Mouse (Mus musculus) hematopoietic stem cell, adult 5-6 weeks (primary cell): ENCODE measurements around the gene Slc18a2. TPM values are rescaled to one million over a fixed set of nuclear protein-coding genes. Genes with fewer than 3 reads are reported as not detected.

ENCODE experiments used
- ATAC-seq, 2 experiments: fragments of 125-278 bp in 1 of 2; replicated peaks in 1 of 2; 2 replicates each; pipeline ENCODE4 v1.8.0; 2016 to 2017; ENCODE audit warnings: inconsistent platforms in 2 of 2, mild to moderate bottlenecking in 2 of 2, moderate number of reproducible peaks in 2 of 2, low read depth in 1 of 2, moderate TSS enrichment in 1 of 2; ENCODE audit not compliant: low FRiP score in 2 of 2, poor library complexity in 2 of 2, severe bottlenecking in 2 of 2, insufficient read depth in 1 of 2, low TSS enrichment in 1 of 2
- total RNA-seq: library from RNA; stranded (forward); fragments of 172-1452, 232-1000 nt; gene quantifications from 2 replicates; pipeline ENCODE4 v1.2.3, GENCODE M21; 2017

The Slc18a2 gene
- total RNA-seq, 1 experiment from 2014 or later: 29.2 TPM

DNA sequence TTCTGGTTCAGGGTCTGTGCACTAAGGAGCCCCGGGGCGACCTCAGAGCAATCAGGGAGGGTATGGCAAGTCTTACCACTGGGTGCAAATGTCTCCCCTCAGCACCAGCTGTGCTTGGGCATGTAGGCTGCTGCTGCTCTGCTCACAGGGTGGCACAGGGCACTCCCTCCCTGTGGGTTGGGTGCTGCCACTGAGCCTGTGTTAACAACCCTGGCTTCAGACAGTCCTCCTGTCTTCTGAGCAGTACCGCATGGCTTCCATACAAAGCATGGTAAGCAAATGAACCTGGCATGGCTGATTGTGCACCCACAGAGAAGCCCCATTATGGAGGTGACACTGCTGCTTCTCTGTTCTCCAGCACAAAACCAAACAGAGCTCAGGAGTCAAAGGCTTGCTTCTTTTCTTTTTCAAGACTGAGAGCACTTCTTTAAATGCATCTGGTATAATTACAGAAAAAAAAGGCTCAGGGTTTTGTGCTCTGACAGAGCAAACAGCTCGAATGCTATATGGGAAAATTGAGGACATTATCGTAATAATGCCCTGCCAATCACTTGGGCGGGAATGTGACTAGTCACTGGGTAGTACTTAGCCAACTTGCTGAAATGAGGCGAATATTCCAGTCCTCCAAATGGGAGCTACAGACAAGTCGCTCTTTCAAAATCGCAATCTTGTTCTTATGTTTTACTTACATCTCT lies 4.3 kb downstream of the Slc18a2 start:
- no peak for ATAC-seq

DNA sequence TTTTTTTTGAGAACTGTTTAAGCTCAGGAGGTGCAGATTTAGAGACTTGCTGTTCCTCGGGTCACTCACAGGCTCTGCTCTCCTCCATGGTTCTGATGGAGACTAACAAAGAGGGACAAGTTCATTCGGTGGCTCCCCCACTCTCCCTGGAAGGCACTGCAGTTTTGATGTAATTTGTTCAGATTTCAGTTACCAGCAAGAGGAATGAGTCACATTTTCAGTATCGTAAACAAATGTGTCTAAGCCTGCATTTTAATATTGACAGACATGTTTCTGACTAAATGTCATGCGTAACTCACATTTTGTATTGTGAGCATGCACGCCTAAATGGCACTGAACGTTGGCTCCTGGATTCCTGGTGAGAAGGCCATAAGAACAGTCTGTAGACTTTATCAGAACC lies 5.2 kb downstream of the Slc18a2 start:
- no peak for ATAC-seq

DNA sequence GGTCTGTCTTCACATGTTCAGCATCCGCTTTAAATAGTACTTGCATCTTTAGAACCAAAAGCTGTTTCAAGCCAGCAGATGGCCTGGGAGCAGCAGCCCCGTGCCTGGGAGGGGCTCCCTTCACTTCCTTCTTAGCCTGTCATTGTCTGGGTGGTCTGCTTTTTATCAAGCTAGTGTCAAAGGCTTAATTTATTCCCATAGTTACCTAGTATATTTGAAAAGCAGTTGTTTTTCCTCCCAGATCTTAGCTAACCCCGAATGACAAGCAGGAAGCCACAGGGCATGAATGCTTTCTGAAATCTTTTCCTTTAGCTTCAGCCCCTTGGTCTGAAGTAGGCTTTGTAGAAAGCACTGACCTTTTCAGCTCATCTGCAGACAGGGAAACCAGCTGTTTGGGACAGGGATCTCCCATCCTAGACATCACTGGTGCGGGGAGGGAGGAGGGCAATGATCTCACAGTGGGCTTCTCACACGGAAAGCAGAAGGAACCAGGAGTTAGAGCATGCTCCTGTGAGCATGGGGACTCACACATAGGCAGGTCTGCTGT lies 6.8 kb downstream of the Slc18a2 start:
- ATAC-seq: peak; percentile 29 to 46; a peak in 3 of 4 replicates

DNA sequence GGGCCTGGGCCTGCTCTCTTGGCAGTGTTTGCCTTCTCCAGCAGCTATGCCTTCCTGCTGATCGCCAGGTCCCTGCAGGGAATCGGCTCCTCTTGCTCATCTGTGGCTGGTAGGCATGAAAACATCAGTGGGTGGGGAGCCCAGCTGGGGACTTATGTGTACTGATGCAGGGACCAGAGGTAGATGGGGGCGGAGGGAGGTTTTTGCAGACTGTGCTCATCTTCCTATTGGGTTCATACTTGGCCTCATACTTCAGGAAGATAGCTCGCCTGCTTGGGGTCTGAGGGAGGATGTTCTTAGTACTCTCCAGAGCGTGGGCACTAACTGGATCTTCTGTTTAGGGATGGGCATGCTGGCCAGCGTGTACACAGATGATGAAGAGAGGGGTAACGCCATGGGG lies 12.5 kb downstream of the Slc18a2 start:
- ATAC-seq: no peak

DNA sequence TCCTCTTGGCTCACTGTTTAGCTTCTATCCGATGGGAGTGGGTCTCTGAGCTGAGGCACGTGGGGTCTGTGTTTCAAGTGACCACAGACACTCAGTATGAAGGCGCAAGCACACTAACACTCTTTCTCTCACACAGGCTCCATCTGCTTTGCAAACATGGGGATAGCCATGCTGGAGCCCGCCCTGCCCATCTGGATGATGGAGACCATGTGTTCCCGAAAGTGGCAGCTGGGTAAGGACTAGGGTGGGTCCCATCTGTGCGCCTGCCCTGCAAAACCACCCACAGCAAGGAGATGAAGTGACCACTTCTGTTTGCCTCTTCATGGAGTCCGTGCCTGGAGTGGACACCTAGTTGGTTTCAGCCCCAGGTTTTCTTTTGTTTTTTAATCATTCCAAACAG lies 15.7 kb downstream of the Slc18a2 start:
- no peak for ATAC-seq

DNA sequence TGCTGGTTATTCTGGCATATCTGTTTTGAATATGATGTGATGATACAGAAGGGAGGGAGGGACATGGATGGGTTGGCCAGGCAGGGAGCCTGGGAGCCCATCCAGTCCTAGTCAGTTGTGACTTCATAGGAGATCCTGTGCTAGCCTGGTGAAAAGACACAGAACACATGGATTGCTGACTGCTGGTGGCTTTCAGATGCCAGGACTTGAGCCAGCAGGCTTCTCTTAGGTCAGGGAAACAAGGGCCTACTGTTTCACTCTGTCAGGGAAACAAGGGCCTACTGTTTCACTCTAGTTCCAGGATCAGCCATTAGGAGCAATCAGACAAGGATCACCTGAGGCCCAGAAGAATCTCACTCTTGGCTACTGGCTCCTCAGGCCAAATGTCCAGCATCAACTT lies 20.1 kb downstream of the Slc18a2 start:
- ATAC-seq: no peak

DNA sequence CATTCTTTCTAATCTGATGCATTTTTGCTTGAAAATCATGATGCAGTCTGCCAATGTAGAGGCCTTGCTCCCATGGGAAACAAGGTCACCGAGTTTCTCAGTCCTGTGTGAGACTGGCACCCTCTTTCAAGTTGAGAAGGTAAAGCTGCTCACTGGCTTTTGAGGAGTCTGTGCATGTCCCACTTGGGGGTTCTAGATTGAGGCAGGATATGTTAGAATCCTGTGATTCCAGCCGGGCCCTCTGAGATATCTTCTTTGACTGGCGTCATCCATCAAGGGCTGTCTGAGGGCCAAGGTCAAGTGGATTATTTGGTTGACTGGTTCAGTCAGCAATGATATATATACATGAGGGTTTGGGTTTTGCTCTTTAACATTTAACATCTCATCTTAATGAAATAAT lies 21.3 kb downstream of the Slc18a2 start:
- no peak for ATAC-seq

DNA sequence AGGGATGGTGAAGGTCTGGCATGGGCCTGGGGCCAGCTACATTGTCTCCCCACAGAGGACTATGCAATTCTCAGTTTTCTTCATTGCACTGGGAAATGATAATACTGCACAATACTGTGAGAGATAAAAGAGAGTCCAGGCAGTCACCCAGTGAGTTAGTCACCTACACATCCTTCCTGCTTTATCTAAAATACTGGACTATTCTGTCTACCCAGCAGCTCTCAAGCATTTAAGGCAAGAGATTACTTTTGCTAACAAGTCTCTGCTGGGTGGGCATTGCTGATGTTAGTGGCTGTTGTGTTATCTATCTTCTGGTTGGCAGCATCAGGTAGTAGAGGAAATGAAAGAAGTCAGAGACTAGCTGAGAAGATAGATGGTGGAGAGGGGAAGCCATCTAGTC lies 28.3 kb downstream of the Slc18a2 start:
- ATAC-seq: no peak

DNA sequence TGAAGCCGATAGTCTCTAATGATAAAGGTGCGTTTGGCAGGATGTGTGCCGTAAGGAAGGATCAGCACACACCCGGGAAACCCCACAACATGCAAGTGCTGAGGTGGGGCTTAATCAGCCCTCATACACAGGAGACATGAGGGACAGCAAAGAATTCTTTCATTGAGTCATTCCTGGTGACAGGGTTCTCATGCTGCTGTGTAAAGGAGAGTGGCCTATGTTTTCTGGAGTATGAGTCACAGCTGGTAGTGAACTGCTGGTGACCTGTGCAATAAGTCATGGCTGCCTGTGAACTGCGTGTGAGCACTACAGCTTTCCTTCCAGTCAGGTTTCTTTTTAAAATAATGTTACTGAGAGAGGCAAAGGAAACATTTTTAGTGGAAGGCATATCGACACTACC lies 29.1 kb downstream of the Slc18a2 start:
- ATAC-seq: no peak

DNA sequence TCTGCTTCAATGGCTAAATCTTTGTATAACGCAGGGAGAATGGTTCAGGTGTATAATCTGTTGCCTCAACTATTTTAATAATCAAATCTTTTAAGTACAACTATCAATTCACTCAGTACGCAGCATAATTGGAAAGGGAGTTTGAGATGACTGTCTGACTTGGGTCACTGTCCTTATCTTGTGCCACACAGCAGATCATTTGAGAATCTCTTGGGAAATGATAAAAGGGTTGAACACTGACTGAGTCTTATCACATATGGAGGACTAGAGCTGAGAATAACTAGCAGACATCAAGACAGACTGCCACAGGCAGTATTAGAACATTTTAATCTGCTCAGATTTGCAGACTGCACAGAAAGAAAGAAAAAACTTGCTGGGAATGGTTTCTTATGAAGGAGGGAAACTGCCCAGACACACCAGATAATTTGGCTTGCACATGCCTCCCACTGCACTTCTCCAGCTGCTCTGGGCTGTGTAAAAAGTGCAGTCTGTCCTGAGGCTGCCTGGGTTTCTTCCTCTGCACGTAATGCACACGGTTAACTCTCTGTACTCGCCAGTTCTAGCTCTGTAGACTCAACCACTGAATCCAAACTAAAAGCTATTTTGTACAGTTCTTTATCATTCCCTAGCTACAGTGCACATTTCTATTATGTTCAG lies 31.6 kb downstream of the Slc18a2 start:
- no peak for ATAC-seq

DNA sequence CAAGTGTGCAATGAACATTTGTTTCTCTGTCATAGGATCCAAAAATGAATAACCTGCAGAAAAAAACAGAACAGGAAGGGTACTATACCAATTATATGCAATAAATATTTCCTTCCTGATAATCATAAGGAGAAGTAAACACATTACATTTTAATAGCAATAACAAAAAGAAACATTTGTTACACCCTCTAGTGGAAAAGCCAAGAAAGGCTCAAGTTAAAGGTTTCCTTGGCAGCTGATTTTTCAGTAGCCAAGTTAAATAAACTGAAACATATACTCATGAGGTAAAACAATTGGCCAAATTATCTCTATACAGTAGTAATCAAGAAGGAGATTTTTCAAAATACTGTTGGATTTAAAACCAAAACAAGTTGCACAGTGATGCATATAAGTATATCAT lies 54.6 kb downstream of the Slc18a2 start:
- no peak for ATAC-seq

DNA sequence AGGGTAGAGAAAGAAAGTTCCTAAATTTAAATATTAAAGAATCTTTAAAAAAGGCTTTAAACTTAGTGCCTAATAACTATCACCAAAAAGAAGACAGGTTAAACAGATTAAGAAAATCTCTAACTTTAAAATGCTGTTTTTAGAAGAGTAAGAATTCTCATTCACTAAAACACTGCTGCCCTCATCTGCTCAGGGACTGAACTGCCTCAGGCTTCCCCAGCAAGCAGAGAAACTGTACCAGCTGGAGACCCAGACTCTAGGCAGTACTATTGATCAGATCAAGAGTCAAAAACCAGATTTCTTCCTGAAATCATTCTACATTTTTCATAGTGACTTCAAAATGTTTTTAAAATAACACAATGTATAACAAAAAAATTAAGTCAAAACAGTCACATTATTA lies 55.9 kb downstream of the Slc18a2 start:
- peak; percentile 49 to 60; a peak in 2 of 4 replicates for ATAC-seq

DNA sequence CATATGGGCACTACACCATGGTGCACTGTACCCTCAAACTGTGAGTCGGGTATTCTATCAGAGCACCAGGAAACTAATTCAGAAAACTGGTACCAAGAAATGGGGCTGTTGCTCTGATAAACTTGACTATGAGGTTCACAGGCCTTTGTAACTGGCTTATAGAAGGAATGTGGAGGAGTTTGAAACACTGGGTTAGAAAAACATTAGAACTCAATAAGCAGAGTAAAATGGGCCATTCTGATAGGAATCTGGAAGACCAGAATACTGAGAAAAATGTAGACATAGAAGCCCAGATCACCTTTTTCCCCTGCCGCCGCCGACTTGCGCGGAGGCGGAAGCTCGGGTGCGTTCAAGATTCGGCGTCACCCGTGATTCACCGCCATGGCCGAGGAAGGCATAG lies 61.3 kb downstream of the Slc18a2 start, which contains the start of gene Rps12-ps3:
Rps12-ps3 (plus strand) TSS at position 301 of the 400 bp plus-strand sequence.
- ATAC-seq: no peak

DNA sequence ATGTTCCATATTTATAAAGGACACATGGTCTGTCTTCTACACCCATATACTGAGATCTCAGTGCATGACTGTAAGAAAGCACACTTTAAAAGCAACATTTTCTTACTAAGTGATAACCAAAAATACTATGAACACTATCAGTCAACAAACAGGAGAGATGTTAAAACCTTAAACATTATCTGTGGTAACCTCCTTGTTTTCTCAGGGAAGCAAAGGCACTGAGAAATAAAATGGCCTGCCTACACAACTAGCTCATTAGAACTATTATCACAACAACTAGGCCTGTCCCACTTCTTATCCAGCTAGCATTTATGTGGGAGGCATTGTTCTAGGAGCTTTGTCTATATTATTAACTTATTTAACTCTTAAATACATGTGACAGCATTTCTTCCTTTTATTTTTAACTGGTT lies 70.1 kb downstream of the Slc18a2 start:
- no peak; a peak in 1 of 4 replicates for ATAC-seq

DNA sequence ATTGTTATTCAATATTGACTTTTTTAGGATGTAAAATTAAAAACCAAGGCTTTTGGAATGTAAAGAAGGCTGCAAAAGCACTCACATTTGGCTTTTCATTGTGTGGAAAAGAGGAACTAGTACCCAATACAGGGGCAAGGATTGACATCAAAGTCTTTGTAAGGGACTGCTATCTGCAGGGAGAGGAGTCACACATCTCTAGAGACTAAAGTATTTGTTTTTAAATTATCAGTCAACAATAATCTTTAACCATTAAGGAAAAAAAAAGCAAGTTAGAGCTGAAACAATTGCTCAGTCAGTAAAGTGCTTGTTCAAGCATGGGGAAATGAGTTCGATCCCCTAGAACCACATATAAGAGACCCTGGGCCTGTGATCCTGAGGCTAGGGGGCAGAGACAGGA lies 76.0 kb downstream of the Slc18a2 start:
- ATAC-seq: no peak

DNA sequence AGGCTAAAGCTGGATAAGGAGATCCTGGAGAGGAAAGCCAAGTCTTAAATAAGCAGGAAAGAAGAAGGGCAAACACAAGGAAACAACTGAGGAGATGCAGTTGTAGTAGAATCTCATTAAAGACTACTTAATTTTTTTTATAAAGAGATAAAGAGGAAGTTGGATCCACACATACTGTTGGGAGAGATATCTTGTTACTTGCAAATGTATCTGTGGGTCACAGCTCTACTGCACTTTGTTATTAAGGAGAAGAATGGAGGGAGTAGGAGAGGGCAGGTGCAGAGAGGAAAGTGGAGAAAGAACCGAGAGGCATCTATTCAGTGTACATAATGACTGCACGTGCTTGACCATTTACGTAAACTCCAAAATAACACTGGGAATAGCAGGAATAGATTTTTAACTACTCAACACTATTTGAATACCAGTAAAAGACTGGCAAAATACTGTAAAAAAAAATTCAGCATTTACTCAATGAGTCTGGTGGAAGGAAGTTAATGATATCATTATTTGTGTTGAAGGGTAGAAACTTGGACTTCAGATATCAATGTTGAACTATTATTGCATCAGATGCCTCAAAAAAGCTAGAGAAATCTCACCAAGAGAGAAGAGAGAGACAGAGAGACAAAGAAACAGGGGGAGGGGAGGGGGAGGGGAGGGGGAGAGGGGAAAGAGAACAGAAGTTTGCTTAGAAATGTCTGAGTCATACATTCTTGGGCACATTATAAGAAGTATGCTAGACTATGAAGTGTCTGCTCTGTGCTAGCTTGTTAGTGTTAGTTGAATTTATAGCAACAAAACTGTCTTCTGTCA lies 77.4 kb downstream of the Slc18a2 start:
- no peak for ATAC-seq

DNA sequence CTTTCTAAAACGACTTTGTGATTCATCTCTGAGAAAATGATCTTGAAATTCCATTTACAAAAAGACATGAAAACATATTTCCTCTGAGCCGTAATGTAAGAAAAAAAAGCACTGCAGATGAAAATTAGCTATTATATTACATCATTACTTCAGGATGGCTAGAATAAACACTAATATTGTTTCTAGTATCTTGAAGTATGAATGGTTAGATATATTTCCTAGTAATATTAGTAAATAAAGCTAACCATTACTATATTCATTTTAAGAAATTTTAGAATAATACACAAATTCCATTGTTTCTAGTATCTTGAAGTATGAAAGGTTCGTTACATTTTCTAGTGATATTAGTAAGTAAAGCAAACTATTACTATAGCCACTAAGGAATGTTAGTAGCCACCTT lies 79.2 kb downstream of the Slc18a2 start:
- no peak for ATAC-seq

DNA sequence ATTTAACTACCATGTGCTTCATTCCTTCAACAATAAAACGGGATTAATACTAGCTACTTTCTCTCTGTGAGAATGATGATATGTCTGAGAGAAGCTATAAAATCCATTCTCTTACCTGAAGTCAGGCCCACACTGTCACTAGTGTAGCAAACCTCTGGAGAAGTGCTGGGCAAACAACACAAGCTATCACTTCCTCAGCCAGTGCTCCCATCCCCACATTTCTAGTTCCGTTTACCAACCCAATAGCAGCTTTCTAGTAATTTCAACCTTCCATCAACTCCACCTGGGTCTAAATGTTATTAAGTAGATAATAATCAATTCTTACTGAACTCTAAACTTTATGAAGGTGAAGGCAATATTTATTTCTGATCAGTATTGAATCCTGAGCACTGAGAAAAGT lies 82.3 kb downstream of the Slc18a2 start:
- ATAC-seq: no peak
